Mouse (Mus musculus): ENCODE data around the gene Wipf3. TPM values are rescaled to one million over a fixed set of nuclear protein-coding genes. Genes with fewer than 3 reads are reported as not detected.

The Wipf3 gene
- polyA plus RNA-seq, 1 experiment from 2014 or later, result 0.08 TPM

- Histone ChIP-seq H3K27ac (no peak overlapping the region), H3K9me3 (replicated peaks) (no peaks in the 10 kb centered on the region), H3K27me3 (peaks cover 38% of the 10 kb centered on the region), H3K4me3 (replicated peaks) (no peak overlapping the region), H3K4me1 (replicated peaks) (peaks cover 6% of the 10 kb centered on the region), H3K36me3 (no peaks in the 10 kb centered on the region), H3K9ac (no peak overlapping the region), H3K4me2 (no peak overlapping the region)
- DNase-seq (no peak), ATAC-seq (ENCODE audit: low read depth) (no peak)
- 65% methylated on average over 13 of the region's 13 CpGs for WGBS (ENCODE audit: insufficient replicate concordance)
Measured at GRCm38 (mm10) chr6:54432806-54433545, 3.6 kb downstream of the Wipf3 start.

- Histone ChIP-seq H3K9ac (no peak overlapping the region), H3K27ac (no peak overlapping the region), H3K4me2 (no peak overlapping the region), H3K4me3 (replicated peaks) (no peak overlapping the region), H3K27me3 (peaks cover 26% of the 10 kb centered on the region), H3K36me3 (no peaks in the 10 kb centered on the region), H3K9me3 (replicated peaks) (no peaks in the 10 kb centered on the region), H3K4me1 (replicated peaks) (peaks cover 6% of the 10 kb centered on the region)
- ATAC-seq (ENCODE audit: low read depth) (no peak), DNase-seq (no peak)
- whole genome bisulfite sequencing (ENCODE audit: insufficient replicate concordance), result 53% methylated on average over 2 of the region's 2 CpGs
Measured at GRCm38 (mm10) chr6:54434171-54434570, 4.8 kb downstream of the Wipf3 start.

- no peak for ATAC-seq (ENCODE audit: low read depth)
- H3K4me1 ChIP-seq (replicated peaks), result no peaks in the 10 kb centered on the region; the same call in 1 of the 2 replicates
- H3K4me2 ChIP-seq, result no peak overlapping the region
- DNase-seq, result no peak
- no peaks in the 10 kb centered on the region for H3K36me3 ChIP-seq
- WGBS (ENCODE audit: insufficient replicate concordance), result 37% methylated on average over 7 of the region's 7 CpGs
- H3K27me3 ChIP-seq, result peaks cover 11% of the 10 kb centered on the region
- H3K4me3 ChIP-seq (replicated peaks), result no peak overlapping the region
- no peaks in the 10 kb centered on the region for H3K9me3 ChIP-seq (replicated peaks)
- H3K27ac ChIP-seq, result no peak overlapping the region
- H3K9ac ChIP-seq, result no peak overlapping the region
Measured at GRCm38 (mm10) chr6:54435663-54436062, 6.3 kb downstream of the Wipf3 start.

DNA sequence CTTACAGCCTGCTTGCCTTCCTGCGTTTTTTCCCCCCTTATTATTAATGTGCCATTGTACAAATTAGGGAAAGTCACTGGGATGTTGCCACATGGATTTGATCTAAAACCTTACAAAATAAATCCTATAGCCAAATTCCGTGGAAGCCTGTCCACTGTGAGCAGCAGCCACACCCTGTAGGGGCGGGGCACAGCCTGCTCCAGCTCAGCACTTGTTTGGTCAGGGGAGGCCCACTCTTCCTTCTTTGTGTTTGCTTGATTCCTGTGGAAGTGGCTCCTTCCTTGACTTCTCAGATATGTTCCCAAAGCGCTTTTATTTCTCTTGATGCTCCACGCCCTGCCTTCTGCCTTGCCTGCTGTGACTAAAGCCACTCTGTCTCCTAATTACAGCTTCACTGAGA is 6.9 kb downstream of the Wipf3 start:
- ATAC-seq (ENCODE audit: low read depth), result no peak
- no peaks in the 10 kb centered on the region for H3K36me3 ChIP-seq
- no peak for DNase-seq
- no peaks in the 10 kb centered on the region for H3K9me3 ChIP-seq (replicated peaks)
- H3K4me2 ChIP-seq, result no peak overlapping the region
- H3K27ac ChIP-seq, result no peak overlapping the region
- 33% methylated on average over 5 of the region's 5 CpGs for WGBS (ENCODE audit: insufficient replicate concordance)
- H3K27me3 ChIP-seq, result peaks cover 5% of the 10 kb centered on the region; the same call in 1 of the 2 replicates
- H3K4me3 ChIP-seq (replicated peaks), result no peak overlapping the region
- no peaks in the 10 kb centered on the region; the same call in 1 of the 2 replicates for H3K4me1 ChIP-seq (replicated peaks)
- H3K9ac ChIP-seq, result no peak overlapping the region

GRCm38 (mm10) chr6:54438510-54438909 is 9.1 kb downstream of the Wipf3 start:
- no peak for ATAC-seq (ENCODE audit: low read depth)
- 43% methylated on average over 4 of the region's 4 CpGs for WGBS (ENCODE audit: insufficient replicate concordance)

GRCm38 (mm10) chr6:54440658-54441057 is 11.3 kb downstream of the Wipf3 start:
- H3K9me3 ChIP-seq (replicated peaks), result no peaks in the 10 kb centered on the region
- H3K4me1 ChIP-seq (replicated peaks), result peaks cover 14% of the 10 kb centered on the region
- no peaks in the 10 kb centered on the region for H3K27me3 ChIP-seq
- ATAC-seq (ENCODE audit: low read depth), result no peak
- no peak overlapping the region for H3K27ac ChIP-seq
- DNase-seq, result no peak
- no peak overlapping the region for H3K4me3 ChIP-seq (replicated peaks)
- H3K36me3 ChIP-seq, result no peaks in the 10 kb centered on the region
- WGBS (ENCODE audit: insufficient replicate concordance), result 72% methylated on average over 6 of the region's 6 CpGs
- H3K9ac ChIP-seq, result no peak overlapping the region
- no peak overlapping the region for H3K4me2 ChIP-seq

More at GRCm38 (mm10) chr6:54438510-54438909, 9.1 kb downstream of the Wipf3 start:
- no peak overlapping the region for H3K9ac ChIP-seq
- no peak overlapping the region for H3K27ac ChIP-seq
- no peak overlapping the region for H3K4me2 ChIP-seq
- no peaks in the 10 kb centered on the region for H3K9me3 ChIP-seq (replicated peaks)
- no peaks in the 10 kb centered on the region for H3K36me3 ChIP-seq
- no peak for DNase-seq
- no peak overlapping the region for H3K4me3 ChIP-seq (replicated peaks)
- H3K27me3 ChIP-seq, result no peaks in the 10 kb centered on the region
- peaks cover 2% of the 10 kb centered on the region for H3K4me1 ChIP-seq (replicated peaks)

- Histone ChIP-seq H3K9me3 (replicated peaks) (no peaks in the 10 kb centered on the region), H3K9ac (no peak overlapping the region), H3K4me1 (replicated peaks) (peaks cover 14% of the 10 kb centered on the region; the same call in 1 of the 2 replicates), H3K4me2 (no peak overlapping the region), H3K4me3 (replicated peaks) (no peak overlapping the region), H3K36me3 (no peaks in the 10 kb centered on the region), H3K27ac (no peak overlapping the region), H3K27me3 (no peaks in the 10 kb centered on the region)
- 22% methylated on average over 4 of the region's 4 CpGs for WGBS (ENCODE audit: insufficient replicate concordance)
- no peak for DNase-seq
- ATAC-seq (ENCODE audit: low read depth), result 0 out of 2 replicates have a peak, but pooled peaks have one; percentile 23
Measured at GRCm38 (mm10) chr6:54443657-54444056, 14.3 kb downstream of the Wipf3 start.

DNA sequence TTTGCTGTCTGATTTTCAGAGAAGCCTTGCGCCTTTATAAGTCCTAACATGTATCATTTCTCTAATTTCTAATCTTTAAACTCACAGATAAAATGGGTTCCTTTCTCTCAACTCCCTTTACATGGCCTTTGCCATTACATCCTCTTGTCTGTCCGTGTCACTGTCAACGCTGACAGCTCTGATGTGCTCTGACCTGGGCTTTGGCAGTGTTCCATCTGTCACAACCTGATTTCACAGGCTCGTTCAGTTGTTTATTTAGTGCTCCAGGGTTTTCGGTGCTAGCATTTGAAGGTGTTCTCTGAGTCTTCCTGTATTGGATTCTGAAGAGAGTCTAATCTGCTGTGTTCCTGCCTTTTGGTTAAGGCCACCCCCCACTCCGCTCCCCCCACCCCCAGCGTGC is 14.7 kb downstream of the Wipf3 start:
- Histone ChIP-seq H3K36me3 (no peaks in the 10 kb centered on the region), H3K9me3 (replicated peaks) (no peaks in the 10 kb centered on the region), H3K9ac (no peak overlapping the region), H3K4me2 (no peak overlapping the region), H3K27me3 (no peaks in the 10 kb centered on the region), H3K4me3 (replicated peaks) (no peak overlapping the region), H3K4me1 (replicated peaks) (peaks cover 14% of the 10 kb centered on the region; the same call in 1 of the 2 replicates), H3K27ac (no peak overlapping the region)
- no peak for ATAC-seq (ENCODE audit: low read depth)
- DNase-seq, result no peak
- WGBS (ENCODE audit: insufficient replicate concordance), result 28% methylated on average over 7 of the region's 7 CpGs

DNA sequence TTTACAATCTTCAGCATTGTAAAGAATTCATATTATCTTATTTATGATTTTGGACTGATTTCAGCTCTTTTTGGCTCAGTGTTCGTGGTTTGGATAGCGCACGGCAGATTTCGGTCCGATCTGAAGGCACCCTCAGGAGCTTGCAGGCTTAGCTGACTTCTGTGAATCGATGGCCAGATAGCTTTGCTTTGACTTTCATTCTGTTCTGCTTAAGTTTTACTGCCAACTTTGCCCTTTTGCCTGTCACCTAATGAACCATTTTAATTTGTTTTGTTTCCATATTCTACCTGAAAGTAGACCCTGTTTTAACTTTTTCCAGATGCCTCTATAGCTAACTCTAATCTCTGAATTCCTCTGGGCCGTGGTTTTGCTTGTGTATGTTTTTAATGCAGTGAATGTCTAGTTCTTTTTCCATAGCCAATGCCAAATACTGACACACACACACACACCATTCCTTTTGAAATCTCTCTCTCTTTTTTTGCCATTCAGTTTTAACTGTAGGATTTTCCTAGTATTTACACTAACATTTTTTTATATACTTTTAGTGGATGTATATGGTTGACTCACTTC is 15.9 kb downstream of the Wipf3 start:
- Histone ChIP-seq H3K27ac (no peak overlapping the region), H3K4me2 (no peak overlapping the region), H3K4me3 (replicated peaks) (no peak overlapping the region), H3K4me1 (replicated peaks) (peaks cover 14% of the 10 kb centered on the region; the same call in 1 of the 2 replicates), H3K9ac (no peak overlapping the region), H3K36me3 (no peaks in the 10 kb centered on the region), H3K27me3 (no peaks in the 10 kb centered on the region), H3K9me3 (replicated peaks) (no peaks in the 10 kb centered on the region)
- WGBS (ENCODE audit: insufficient replicate concordance), result 73% methylated on average over 7 of the region's 7 CpGs
- DNase-seq (no peak), ATAC-seq (ENCODE audit: low read depth) (no peak)

- Histone ChIP-seq H3K4me3 (replicated peaks) (no peak overlapping the region), H3K27me3 (no peaks in the 10 kb centered on the region), H3K9ac (no peak overlapping the region), H3K27ac (no peak overlapping the region), H3K36me3 (no peaks in the 10 kb centered on the region), H3K4me1 (replicated peaks) (peaks cover 14% of the 10 kb centered on the region; the same call in 1 of the 2 replicates), H3K4me2 (no peak overlapping the region), H3K9me3 (replicated peaks) (no peaks in the 10 kb centered on the region)
- 71% methylated on average over 4 of the region's 4 CpGs for WGBS (ENCODE audit: insufficient replicate concordance)
- DNase-seq, result no peak
- no peak for ATAC-seq (ENCODE audit: low read depth)
Measured at GRCm38 (mm10) chr6:54447353-54447752, 17.9 kb downstream of the Wipf3 start.

DNA sequence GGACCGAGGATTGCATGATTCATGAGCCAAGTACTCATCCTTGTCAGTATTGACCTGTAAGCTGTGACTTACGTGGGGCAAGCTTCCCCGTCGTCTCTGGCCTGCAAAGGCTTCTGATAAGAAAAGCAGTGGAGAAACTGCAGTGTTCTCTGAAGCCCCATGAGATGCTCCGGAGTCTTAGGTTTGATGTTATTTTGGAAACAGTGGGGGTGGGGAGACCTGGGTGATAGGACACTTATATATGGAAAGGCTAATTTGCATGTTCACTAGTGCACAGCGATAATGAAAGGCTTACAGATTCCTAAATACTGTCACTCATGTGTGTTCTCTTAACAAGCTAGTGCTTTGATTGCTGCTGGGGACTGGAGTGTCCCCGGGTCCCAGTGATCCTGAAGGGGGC is 30.3 kb downstream of the Wipf3 start:
- WGBS (ENCODE audit: insufficient replicate concordance), result 50% methylated on average over 7 of the region's 7 CpGs
- H3K4me1 ChIP-seq (replicated peaks), result no peaks in the 10 kb centered on the region
- no peaks in the 10 kb centered on the region for H3K9me3 ChIP-seq (replicated peaks)
- H3K36me3 ChIP-seq, result no peaks in the 10 kb centered on the region
- no peak overlapping the region for H3K27ac ChIP-seq
- H3K4me2 ChIP-seq, result no peak overlapping the region
- no peak overlapping the region for H3K4me3 ChIP-seq (replicated peaks)
- no peak overlapping the region for H3K9ac ChIP-seq
- ATAC-seq (ENCODE audit: low read depth) (no peak), DNase-seq (no peak)
- H3K27me3 ChIP-seq, result no peaks in the 10 kb centered on the region
